Mouse (Mus musculus): ENCODE data around the gene Scoc.
A peak's percentile ranks its signal among the peaks of the same experiment; 100 is the strongest.

Gene Scoc

DNA sequence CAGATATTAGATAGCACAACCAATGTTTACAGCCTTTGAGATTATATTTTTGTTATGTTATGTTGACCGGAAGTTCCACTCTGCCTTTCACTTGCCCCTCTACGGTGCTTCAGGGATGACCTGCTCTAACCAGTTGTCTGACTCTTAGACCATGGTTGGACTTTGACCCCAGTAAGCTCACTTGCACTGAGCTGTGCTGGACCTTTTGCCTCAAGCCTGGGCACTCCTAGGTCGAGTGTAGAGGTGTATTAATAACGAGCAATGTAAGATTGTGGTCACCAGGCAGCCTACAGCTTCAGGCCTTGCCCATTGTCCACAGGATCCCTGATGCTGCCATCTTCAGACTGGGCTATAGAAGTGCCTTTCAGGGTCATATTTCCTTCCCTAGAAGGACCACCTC lies 60.5 kb downstream of the Scoc start:
- no peak for DNase-seq (ENCODE audit: low spot score in 2 of 2)

GRCm38 (mm10) chr8:83396680-83397079 lies 61.5 kb downstream of the Scoc start:
- DNase-seq (ENCODE audit: low spot score in 2 of 2) = no peak

DNA sequence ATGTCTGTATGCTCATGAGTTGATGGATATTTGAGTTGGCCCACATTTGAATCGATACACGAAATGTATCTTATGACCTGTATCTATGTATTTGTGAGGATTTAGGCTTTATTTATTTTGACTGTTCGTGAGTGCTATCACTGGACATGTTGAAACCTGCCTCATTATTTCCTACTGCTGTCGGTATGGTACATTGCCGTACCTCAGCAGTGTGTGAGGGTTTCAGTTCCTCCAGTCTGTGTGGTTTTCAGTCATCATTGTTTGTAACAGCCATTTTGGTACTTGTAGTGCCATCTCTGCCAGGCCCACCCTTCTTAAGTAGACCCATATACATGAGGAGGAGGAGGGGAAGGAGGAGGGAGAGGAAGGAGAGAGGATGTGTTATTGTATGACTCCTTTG lies 63.9 kb downstream of the Scoc start:
- DNase-seq (ENCODE audit: low spot score in 2 of 2) = no peak

GRCm38 (mm10) chr8:83392521-83392920 lies 65.7 kb downstream of the Scoc start:
- no peak for DNase-seq (ENCODE audit: low spot score in 2 of 2)

- no peak for DNase-seq (ENCODE audit: low spot score in 2 of 2)
Measured at GRCm38 (mm10) chr8:83390006-83390701, 68.0 kb downstream of the Scoc start.

- DNase-seq (ENCODE audit: low spot score in 2 of 2) = peak; percentile 45 to 59
Measured at GRCm38 (mm10) chr8:83389316-83390005, 68.7 kb downstream of the Scoc start, which contains the start of gene Clgn. TSS of gene Clgn (plus strand) at chr8:83389867.

- no peak for DNase-seq (ENCODE audit: low spot score in 2 of 2)
Measured at GRCm38 (mm10) chr8:83382850-83383249, 75.3 kb downstream of the Scoc start.

GRCm38 (mm10) chr8:83381016-83381415 lies 77.2 kb downstream of the Scoc start:
- DNase-seq (ENCODE audit: low spot score in 2 of 2) = no peak

DNA sequence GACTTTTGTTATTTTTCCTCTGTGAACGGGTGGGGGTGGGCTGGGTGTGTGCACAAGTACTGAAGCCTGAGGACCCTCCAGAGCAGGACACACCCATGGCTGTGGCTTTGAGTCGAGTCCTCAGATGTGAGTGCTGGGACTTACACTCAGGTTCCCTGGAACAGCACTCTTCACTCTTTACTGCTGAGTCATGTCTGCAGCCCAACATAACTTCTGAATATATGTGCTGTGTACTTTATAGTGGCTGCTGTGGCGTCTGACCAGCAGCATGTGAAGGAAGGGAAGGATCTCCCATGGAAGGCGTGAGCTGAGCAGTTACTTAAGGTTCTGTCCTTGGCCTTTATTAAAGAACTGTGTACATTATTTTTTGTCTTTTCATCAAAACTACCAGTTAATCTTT lies 78.0 kb downstream of the Scoc start:
- no peak for DNase-seq (ENCODE audit: low spot score in 2 of 2)
